In genomic region chr1:172027809-172028102, GRCm38 (mm10) we compare ENCODE assay signal across 9 mouse cellular contexts. TPM values are rescaled to one million over a fixed set of nuclear protein-coding genes. Genes with fewer than 3 reads are reported as not detected.
A peak's percentile ranks its signal among the peaks of the same experiment; 100 is the strongest.
DNase-seq lines count a peak whose midpoint lies in the region; ATAC-seq and TF ChIP-seq lines count a peak whose summit lies in the region.
"Had no signal": no experiment of that assay in that cellular context is flagged by ENCODE, and none has a peak within 500 bp of the region (broad histone marks: within the 10 kb centered on the region; RNA-seq: fewer than 3 reads in every experiment).

No protein-coding gene starts in this region.

- H3K4me3 ChIP-seq in layer of hippocampus, adult 2 months: peak overlapping the region; percentile 75
- peak overlapping the region; percentile 81 for H3K4me3 ChIP-seq in embryonic facial prominence, embryonic 14.5 days (ENCODE audit: low read depth, low read length)
- peak overlapping the region; percentile 89 for H3K4me3 ChIP-seq in intestine, embryonic 14.5 days (ENCODE audit: low read depth, low read length)
- peak overlapping the region; percentile 40 for H3K4me3 ChIP-seq in myocyte

- H3K4me1 ChIP-seq in embryonic facial prominence, embryonic 14.5 days (ENCODE audit: control insufficient read depth, insufficient read depth, low read length): peaks cover 24% of the 10 kb centered on the region
- H3K4me1 ChIP-seq in intestine, embryonic 14.5 days (replicated peaks; ENCODE audit: control insufficient read depth, insufficient read depth, low read length): peaks cover 23% of the 10 kb centered on the region

- H3K36me3 ChIP-seq in embryonic facial prominence, embryonic 14.5 days (ENCODE audit: control insufficient read depth, insufficient read depth, low read length): no peaks in the 10 kb centered on the region
- H3K36me3 ChIP-seq in intestine, embryonic 14.5 days (ENCODE audit: control insufficient read depth, insufficient read depth, low read length): no peaks in the 10 kb centered on the region
- H3K36me3 ChIP-seq in myocyte (ENCODE audit: control insufficient read depth, insufficient read depth): no peaks in the 10 kb centered on the region

- peak overlapping the region; percentile 89 for H3K27ac ChIP-seq in layer of hippocampus, adult 2 months
- H3K27ac ChIP-seq in embryonic facial prominence, embryonic 14.5 days (replicated peaks; ENCODE audit: low read depth, low read length): peak overlapping the region; percentile 95
- H3K27ac ChIP-seq in intestine, embryonic 14.5 days (ENCODE audit: low read depth): peak overlapping the region; percentile 87; the same call in 1 of the 2 replicates

- ATAC-seq in embryonic facial prominence, embryonic 14.5 days (ENCODE audit: low read depth): peak; percentile 19
- ATAC-seq in intestine, embryonic 14.5 days (replicated peaks; ENCODE audit: low FRiP score, low TSS enrichment, low read depth): no peak; the same call in 1 of the 2 replicates

- no peak for DNase-seq in layer of hippocampus, adult 2 months (ENCODE audit: low spot score in 2 of 2)
- no peak for DNase-seq in layer of hippocampus, adult 11-12 months (ENCODE audit: low spot score)
- no peak for DNase-seq in embryonic facial prominence, embryonic 14.5 days (ENCODE audit: low spot score)
- no peak for DNase-seq in intestine, embryonic 14.5 days (ENCODE audit: low spot score)
- no peak for DNase-seq in embryo, embryonic 9.5 days (ENCODE audit: extremely low spot score)
- DNase-seq in adrenal gland, postnatal 10 days: no peak
- no peak for DNase-seq in right cerebral cortex, adult 2 months (ENCODE audit: low spot score in 2 of 2)

- H3ac ChIP-seq in myocyte (ENCODE audit: control insufficient read depth, insufficient read length): no peak overlapping the region

- TF ChIP-seq CTCF in layer of hippocampus, adult 2 months (conservative IDR thresholded peaks at IDR 0.05): no peak

- H3K79me2 ChIP-seq in myocyte (ENCODE audit: control insufficient read depth, insufficient read depth): peaks cover 3% of the 10 kb centered on the region

- TF ChIP-seq POLR2A in myocyte (IDR thresholded peaks at IDR 0.05; ENCODE audit: insufficient read length, low read depth): no peak

- H3K27me3 ChIP-seq in embryonic facial prominence, embryonic 14.5 days (replicated peaks; ENCODE audit: control insufficient read depth, insufficient read depth, low read length): no peaks in the 10 kb centered on the region
- H3K27me3 ChIP-seq in intestine, embryonic 14.5 days (replicated peaks; ENCODE audit: control insufficient read depth, insufficient read depth, low read length): no peaks in the 10 kb centered on the region
- no peaks in the 10 kb centered on the region for H3K27me3 ChIP-seq in myocyte (ENCODE audit: control insufficient read depth, insufficient read depth, insufficient read length)

- 6% methylated on average over 10 of the region's 10 CpGs for WGBS in embryonic facial prominence, embryonic 14.5 days
- WGBS in intestine, embryonic 14.5 days: 22% methylated on average over 10 of the region's 10 CpGs

- peak overlapping the region; percentile 92 for H3K9ac ChIP-seq in embryonic facial prominence, embryonic 14.5 days (ENCODE audit: low read depth, low read length)
- peak overlapping the region; percentile 95 for H3K9ac ChIP-seq in intestine, embryonic 14.5 days (ENCODE audit: low read length)

- H3K9me3 ChIP-seq in embryonic facial prominence, embryonic 14.5 days (ENCODE audit: control insufficient read depth, low read length): no peaks in the 10 kb centered on the region
- H3K9me3 ChIP-seq in intestine, embryonic 14.5 days (ENCODE audit: control insufficient read depth, low read length): no peaks in the 10 kb centered on the region

- H3K4me2 ChIP-seq in embryonic facial prominence, embryonic 14.5 days (ENCODE audit: low read depth, low read length): peak overlapping the region; percentile 65
- H3K4me2 ChIP-seq in intestine, embryonic 14.5 days (ENCODE audit: low read length): peak overlapping the region; percentile 65
- H3K4me2 ChIP-seq in myocyte (ENCODE audit: low read depth): peak overlapping the region; percentile 92

TF ChIP-seq in myocyte, 11 proteins besides CTCF, POLR2A, EP300 and RAD21:
- no peak for TF ChIP-seq MYOD1 (IDR thresholded peaks at IDR 0.05; ENCODE audit: control insufficient read depth in 1 of 3, insufficient read length in 2 of 3, low read depth in 2 of 3)
- no peak for TF ChIP-seq CEBPB (IDR thresholded peaks at IDR 0.05; ENCODE audit: insufficient read depth, poor library complexity, severe bottlenecking)
- no peak for TF ChIP-seq SRF (IDR thresholded peaks at IDR 0.05; ENCODE audit: control insufficient read depth, insufficient read length, low read depth)
- no peak for TF ChIP-seq TCF3 (IDR thresholded peaks at IDR 0.05; ENCODE audit: insufficient read length, low read depth)
- TF ChIP-seq MYOG (IDR thresholded peaks at IDR 0.05; ENCODE audit: control insufficient read depth in 1 of 3, insufficient read depth in 1 of 3, insufficient read length in 2 of 3, low read depth in 2 of 3): no peak
- no peak for TF ChIP-seq MAX (IDR thresholded peaks at IDR 0.05; ENCODE audit: low read depth)
- TF ChIP-seq TCF12 (IDR thresholded peaks at IDR 0.05; ENCODE audit: insufficient read depth, poor library complexity, severe bottlenecking): no peak
- no peak for TF ChIP-seq USF1 (IDR thresholded peaks at IDR 0.05; ENCODE audit: low read depth)

RNA-seq across cellular contexts. Expression of gene Vangl2, which starts 0.5 kb away (rescaled TPM):
- 10 to 100 TPM; 15.0 to 18.2 TPM for total RNA-seq in layer of hippocampus, adult 2 months (2021)
- polyA plus RNA-seq in embryonic facial prominence, embryonic 14.5 days (2014; fragmentation: Nextera tagmentation; extraction: Ambion mirVana): 13.5 and 16.7 TPM in 2 replicates
- 13.9 and 15.4 TPM in 2 replicates for polyA plus RNA-seq in intestine, embryonic 14.5 days (2014; fragmentation: Nextera tagmentation; extraction: Ambion mirVana)
- 6.9 TPM for polyA plus RNA-seq in myocyte (2012; fragmentation: generic; extraction: Trizol)
- total RNA-seq in adrenal gland, postnatal 10 days (2021): 10 to 100 TPM in 1 of 2 experiments, 1 to 10 TPM in 1; 6.3 to 10.6 TPM

RNA-seq across cellular contexts. Expression of gene Nhlh1, which starts 29.6 kb away (rescaled TPM):
- total RNA-seq in layer of hippocampus, adult 2 months (2021): 1 to 10 TPM in 1 of 2 experiments, under 1 TPM in 1; 0.79 to 1.2 TPM
- polyA plus RNA-seq in embryonic facial prominence, embryonic 14.5 days (2014; fragmentation: Nextera tagmentation; extraction: Ambion mirVana): 1.6 and 1.9 TPM in 2 replicates
- not detected in 2 replicates for polyA plus RNA-seq in intestine, embryonic 14.5 days (2014; fragmentation: Nextera tagmentation; extraction: Ambion mirVana)
- 0.02 TPM for polyA plus RNA-seq in myocyte (2012; fragmentation: generic; extraction: Trizol)
- under 1 TPM in 1 of 2 experiments, not detected in 1; 0.09 TPM for total RNA-seq in adrenal gland, postnatal 10 days (2021)
- polyA plus RNA-seq: large intestine, adult 2 months had no signal

RNA-seq across cellular contexts. Expression of gene Copa, which starts 54.6 kb away (rescaled TPM):
- total RNA-seq in layer of hippocampus, adult 2 months (2021): 100 to 1,000 TPM; 146 to 147 TPM
- polyA plus RNA-seq in embryonic facial prominence, embryonic 14.5 days (2014; fragmentation: Nextera tagmentation; extraction: Ambion mirVana): 227 and 230 TPM in 2 replicates
- 182 and 183 TPM in 2 replicates for polyA plus RNA-seq in intestine, embryonic 14.5 days (2014; fragmentation: Nextera tagmentation; extraction: Ambion mirVana)
- polyA plus RNA-seq in myocyte (2012; fragmentation: generic; extraction: Trizol): 144 TPM
- total RNA-seq in adrenal gland, postnatal 10 days (2021): 100 to 1,000 TPM; 150 to 151 TPM

RNA-seq across cellular contexts. Expression of gene Ncstn, which starts 54.8 kb away (rescaled TPM):
- total RNA-seq in layer of hippocampus, adult 2 months (2021): 10 to 100 TPM; 58.1 to 63.3 TPM
- 91.3 and 107 TPM in 2 replicates for polyA plus RNA-seq in embryonic facial prominence, embryonic 14.5 days (2014; fragmentation: Nextera tagmentation; extraction: Ambion mirVana)
- 140 TPM in 2 replicates for polyA plus RNA-seq in intestine, embryonic 14.5 days (2014; fragmentation: Nextera tagmentation; extraction: Ambion mirVana)
- 49.7 TPM for polyA plus RNA-seq in myocyte (2012; fragmentation: generic; extraction: Trizol)
- 10 to 100 TPM; 81.0 to 93.0 TPM for total RNA-seq in adrenal gland, postnatal 10 days (2021)
